Mouse (Mus musculus): ENCODE measurements around the gene Clmp.

Clmp gene

DNA sequence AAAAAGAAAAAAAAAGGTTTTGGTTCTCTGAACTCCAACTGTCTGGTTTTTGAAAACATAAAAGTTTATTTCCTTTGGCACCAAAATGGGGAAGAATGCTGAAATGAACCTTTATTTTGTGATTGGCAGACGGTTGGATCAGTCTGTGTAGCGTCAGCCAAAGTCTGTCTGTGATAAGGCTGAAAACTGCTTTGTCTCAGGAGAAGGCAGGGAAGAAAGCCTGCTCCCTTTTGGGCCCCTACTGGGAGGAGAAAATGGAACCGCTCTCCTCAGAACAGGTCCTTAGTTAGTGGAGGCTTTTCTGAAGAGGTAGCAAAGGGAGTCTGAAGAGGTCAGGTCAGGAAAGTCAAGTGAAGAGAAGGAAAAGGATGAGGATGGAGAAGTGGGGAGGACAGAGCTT, 7.3 kb downstream of the Clmp start:
- DNase-seq (ENCODE audit: low spot score) = no peak

DNA sequence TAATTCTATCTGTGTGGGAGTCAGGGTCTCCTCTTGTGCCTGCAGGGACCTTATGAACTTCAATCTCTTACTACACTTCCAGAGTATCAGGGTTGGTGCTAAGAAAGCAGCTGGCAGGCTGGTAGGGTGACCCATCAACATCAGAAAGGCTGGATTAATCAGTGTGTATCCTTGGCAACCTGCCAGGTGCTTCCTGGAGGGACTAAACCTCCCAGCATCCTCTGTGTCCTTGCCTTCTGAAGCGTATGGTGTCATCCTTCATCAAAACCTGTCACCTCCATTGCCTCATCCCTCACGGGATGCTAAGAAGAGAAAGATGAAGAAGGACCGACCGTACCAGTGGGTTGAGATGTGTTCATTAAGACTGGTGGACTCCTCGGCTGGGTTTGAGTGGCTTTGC, 8.0 kb downstream of the Clmp start:
- peak; percentile 49 for DNase-seq (ENCODE audit: low spot score)

DNA sequence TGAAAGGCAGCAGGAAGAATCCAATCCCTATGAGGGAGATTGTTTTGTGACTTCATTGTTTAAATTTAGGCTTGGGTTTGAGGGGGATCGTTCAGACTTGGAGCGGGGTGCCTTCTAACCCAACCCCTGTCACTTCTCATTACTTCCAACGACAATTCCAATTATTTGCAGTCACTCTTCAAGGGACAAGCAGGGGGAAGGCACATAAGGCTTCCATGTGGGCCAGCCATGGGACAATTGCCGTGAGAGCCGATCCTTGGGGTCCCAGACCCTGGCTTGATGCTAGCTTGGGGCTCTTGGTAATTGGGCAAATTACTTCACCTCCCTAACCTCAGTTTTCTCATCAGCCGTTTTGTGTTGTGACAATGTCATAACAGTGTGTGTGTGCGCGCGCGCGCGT, 8.5 kb downstream of the Clmp start:
- DNase-seq (ENCODE audit: low spot score) = peak; percentile 55

- no peak for DNase-seq (ENCODE audit: low spot score)
Observed at GRCm38 (mm10) chr9:40696086-40696485, 10.3 kb downstream of the Clmp start.

DNA sequence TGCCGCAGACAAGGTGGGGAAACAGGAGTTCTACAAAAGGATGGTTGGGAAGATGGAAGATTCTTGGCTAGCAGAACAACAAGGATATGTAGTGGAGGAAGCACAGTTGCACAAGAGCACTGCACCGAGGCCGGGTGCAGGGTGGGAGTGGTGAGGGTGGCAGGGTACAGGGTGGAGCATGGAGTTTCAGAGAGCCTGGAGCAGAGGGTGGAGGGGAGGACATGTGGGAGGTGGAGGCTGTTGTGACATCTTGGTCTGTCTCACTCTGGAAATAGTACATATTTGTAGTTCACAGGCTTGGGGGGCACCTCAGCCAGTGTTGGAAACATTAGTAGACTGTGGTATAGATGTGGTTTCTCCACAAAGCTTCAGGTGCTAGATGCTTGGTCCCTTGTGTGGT, 13.4 kb downstream of the Clmp start:
- DNase-seq (ENCODE audit: low spot score) = no peak

DNA sequence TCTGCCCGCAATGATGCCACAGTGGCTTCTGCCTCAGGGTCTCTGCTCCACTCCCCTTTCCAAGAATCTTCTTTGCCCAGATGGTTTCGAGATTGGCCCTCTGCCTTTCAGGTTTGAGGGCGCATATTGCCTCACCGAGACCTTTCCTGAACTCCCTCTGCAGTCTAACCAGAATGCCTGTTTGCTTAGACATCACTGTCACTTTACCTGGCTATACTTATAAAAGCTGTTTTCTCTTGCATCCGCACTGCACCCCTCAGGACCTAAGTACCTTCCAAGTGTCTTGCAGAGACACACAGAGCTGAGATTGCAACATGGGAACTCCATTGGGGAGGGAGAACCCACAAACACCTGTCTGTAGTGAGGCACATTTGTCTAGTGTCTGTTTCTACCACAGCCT, 14.5 kb downstream of the Clmp start:
- no peak for DNase-seq (ENCODE audit: low spot score)

DNA sequence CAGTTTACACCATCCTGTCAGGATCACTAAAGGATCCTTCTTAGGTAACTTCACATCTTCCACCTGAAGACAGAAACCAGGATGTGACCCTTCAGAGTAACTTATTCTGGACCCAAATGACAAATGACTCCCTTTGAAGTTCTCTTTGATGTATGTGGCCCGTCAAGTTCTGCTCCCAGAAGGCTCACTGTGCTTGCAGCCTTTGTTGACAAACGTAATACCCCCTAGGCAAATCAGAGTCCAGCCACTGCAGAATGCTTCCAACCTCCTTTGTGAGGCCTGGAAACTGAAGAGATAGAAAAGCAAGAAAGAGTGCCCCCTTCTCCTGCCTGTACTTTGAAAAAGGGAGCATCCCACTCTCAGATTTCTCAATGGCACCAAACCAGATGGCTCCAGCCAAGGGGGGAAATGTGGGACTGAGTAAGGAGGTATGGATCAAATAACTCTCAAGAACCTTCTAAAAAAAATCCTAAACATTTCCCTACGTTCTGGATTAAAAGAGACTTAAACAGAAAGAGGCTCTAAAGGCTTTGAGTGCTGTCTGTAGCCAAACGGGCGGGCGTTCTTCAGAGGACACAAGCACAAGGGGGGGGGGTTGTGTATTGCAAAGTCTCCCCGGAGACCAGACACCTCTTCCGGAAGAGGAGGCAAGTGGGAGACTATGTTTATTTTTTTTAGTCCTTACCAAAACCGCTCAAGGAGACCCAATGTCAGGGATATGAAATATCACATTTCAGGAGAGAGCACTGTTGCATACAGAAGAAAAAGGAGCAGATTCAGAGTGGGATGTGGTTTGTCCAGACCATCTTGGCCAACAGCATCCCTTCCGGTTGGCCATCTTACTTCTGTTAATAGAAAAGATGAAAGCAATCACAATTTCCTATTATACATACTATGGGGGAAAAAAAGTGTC, 18.9 kb downstream of the Clmp start:
- DNase-seq (ENCODE audit: low spot score) = no peak

- DNase-seq (ENCODE audit: low spot score) = no peak
Observed at GRCm38 (mm10) chr9:40708448-40709140, 22.8 kb downstream of the Clmp start.

GRCm38 (mm10) chr9:40709141-40709537, 23.4 kb downstream of the Clmp start:
- DNase-seq (ENCODE audit: low spot score) = no peak

DNA sequence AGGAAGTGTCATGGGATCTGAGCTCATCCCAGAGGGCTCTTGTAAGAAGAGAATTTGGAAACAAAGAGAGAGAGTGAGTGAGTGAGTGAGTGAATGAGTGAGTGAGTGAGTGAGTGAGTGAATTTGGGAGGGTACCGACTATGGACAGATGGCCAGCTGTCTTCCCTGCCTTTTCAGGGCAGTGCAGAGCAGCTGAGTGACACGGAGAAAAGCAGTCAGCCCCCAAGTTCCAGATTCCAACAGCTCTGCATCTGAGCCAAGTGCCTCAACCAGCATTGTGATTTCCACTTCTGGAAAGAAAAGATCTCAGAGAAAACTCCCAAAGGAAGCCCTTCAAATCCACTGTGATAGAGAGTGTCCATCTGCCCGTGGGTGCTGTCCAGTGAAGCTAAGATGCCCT, 23.8 kb downstream of the Clmp start:
- DNase-seq (ENCODE audit: low spot score) = no peak

DNA sequence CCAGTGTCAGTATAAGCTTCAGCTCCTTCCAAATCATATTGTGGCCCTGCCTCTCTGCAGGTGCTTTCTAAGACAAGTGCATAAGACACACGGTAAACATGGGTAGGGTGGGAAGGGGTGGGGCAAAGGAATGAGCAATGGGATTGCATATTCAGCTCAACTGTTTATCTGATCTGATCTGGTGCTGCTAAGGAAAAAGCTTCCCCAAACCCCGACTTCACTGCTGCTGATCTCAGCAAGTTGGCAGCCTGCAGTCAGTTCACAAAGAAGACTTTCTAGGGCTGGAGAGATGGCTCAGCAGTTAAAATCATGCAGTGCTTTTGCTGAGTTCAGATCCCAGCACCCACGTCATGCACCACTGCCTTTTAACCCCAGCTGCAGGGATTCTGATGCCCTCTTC, 24.2 kb downstream of the Clmp start:
- DNase-seq (ENCODE audit: low spot score) = no peak

DNA sequence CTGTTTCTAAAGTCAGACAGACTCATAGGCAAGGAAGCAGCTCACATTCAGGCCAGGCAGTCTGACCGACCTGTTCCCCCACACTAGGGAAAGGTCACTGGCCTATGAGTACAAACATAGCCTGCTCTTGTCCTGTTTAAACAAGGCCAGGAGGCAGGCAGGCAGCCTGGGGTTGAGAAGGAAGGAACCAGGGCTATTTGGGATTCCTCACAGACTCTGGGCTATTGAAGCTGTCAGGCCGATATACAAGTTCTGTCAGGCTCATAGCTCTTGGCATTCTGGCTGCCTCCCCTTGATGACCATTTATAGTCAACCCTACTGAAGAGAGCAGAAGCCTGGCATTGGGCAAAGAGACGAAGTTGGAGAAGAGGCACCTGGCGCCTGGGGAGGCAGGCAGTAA, 25.9 kb downstream of the Clmp start:
- DNase-seq (ENCODE audit: low spot score) = no peak

GRCm38 (mm10) chr9:40717182-40717874, 31.6 kb downstream of the Clmp start:
- no peak for DNase-seq (ENCODE audit: low spot score)

DNA sequence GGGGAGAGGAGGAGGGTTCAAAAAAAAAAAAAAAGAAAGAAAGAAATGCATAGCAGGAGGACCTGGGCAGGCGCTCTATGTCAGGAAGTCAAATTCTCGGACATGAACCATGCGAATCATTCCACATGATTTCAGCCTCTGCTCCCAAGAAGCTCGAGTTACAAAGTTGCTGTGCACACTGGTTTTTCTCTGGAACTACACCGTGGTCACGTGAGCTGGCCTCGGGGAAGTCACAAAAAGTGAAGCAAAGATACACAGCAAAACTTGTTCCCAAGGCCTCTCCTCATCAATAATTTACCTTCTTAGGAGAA, 32.1 kb downstream of the Clmp start:
- no peak for DNase-seq (ENCODE audit: low spot score)

- DNase-seq (ENCODE audit: low spot score) = no peak
Observed at GRCm38 (mm10) chr9:40720881-40721280, 35.1 kb downstream of the Clmp start.

DNA sequence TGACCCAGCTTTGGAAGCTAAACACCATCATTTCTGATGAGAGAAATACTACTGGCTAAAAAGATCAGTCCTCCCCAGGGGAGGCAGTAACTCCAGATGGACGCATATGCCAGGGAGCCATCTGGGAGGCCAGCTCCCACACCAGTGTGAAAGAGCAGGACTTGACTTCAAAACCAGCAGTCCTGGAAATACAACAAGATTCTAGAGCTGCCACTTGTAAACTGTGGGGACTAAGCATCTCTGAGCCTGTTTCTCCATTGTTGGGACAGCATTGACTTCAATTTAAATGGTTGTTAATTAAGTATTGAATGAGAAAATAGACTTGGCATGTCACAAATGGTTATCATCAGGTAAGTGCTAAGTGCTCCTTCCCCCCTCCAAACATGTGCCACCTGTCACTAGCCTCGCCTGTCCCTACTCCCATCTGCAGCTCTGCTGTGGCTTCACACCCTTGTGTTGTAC, 37.6 kb downstream of the Clmp start:
- peak; percentile 57 for DNase-seq (ENCODE audit: low spot score)

DNA sequence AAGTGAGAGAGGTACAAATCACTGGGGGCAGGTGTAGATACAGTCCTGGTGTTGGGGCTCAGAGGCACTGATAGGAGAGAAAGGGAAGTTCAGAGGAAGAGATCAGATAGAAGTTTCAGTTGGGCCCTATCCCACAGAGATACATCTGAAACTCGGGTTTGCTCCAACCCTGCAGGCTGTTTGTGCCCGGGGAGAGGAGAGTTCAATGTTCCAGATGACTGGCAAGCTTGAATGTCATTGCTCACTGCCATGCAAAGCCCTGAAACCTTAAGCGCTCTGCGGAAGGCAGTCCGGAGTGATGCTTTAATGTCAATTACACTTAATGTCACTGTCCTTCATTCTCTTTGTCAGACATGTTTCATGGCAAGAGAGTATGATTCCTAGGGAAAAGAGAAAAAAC, 39.2 kb downstream of the Clmp start:
- no peak for DNase-seq (ENCODE audit: low spot score)

DNA sequence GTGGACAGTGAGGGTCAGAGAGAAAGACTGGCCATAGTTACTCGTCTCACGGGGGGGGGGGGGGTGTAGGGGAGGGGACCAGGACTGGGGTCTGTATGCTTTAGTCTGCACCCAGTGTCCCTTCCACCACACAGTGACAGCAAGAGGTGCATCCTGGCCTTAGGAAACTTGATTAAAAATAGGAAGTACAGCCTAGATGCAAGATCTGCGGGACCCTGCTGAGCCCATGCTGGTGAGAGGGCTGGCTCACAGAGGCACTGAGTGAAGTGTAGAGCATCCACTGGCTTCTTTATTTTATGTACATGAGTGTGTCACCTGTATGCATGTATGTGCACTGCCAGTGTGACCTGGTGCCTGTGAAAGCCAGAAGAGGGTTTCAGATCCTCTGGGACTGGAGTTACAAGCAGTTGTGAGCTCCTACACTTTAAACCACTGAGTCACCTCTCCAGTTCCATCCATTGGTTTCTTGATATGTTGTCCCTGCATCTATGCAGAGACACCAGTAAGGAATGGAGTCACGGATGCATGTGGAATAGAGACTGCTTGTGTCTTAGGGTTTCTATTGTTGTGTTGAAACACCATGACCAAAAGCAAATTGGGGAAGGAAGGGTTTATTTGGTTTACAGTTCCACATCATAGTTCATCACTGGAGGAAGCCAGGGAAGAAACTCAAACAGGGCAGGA, 41.5 kb downstream of the Clmp start:
- no peak for DNase-seq (ENCODE audit: low spot score)

- no peak for DNase-seq (ENCODE audit: low spot score)
Observed at GRCm38 (mm10) chr9:40727824-40728495, 42.2 kb downstream of the Clmp start.

GRCm38 (mm10) chr9:40730302-40730700, 44.5 kb downstream of the Clmp start:
- no peak for DNase-seq (ENCODE audit: low spot score)

- peak; percentile 74 for DNase-seq (ENCODE audit: low spot score)
Observed at GRCm38 (mm10) chr9:40730701-40731590, 45.2 kb downstream of the Clmp start.
